Mouse (Mus musculus) G1E (cell line): ENCODE measurements around the gene Cnot2.

Experiments
- CTCF ChIP-seq: IDR thresholded peaks from 2 replicates; pipeline ENCODE4 v1.5.1; 2012; ENCODE audit warnings: low read depth, low read length, inconsistent platforms, mixed read lengths
- GATA1 ChIP-seq: IDR thresholded peaks from 2 replicates; pipeline ENCODE4 v1.6.1; 2012; ENCODE audit warnings: borderline replicate concordance, low read length, inconsistent platforms, mixed read lengths
- TAL1 ChIP-seq: conservative IDR thresholded peaks from 2 replicates; pipeline ENCODE4 v1.6.1; 2012; ENCODE audit warnings: low read depth, low read length, inconsistent platforms, mixed read lengths

GRCm38 (mm10) chr10:116463753-116464345, 117.5 kb downstream of the Cnot2 start:
- no peak for TF ChIP-seq CTCF
- TF ChIP-seq GATA1: no peak
- TF ChIP-seq TAL1: no peak
